Mouse (Mus musculus) adipocyte (in vitro differentiated cells): ENCODE results near the gene Olfr319.
"Not testable (repeated sequence)": the region's sequence is repeated elsewhere in the genome, so short reads cannot be mapped to it uniquely, and the experiment has no call there.

ENCODE experiments used
- DNase-seq: peaks from one replicate; pipeline ENCODE4 v3.0.0-alpha.2; 2016; ENCODE audit warnings: low spot score

The Olfr319 gene

GRCm38 (mm10) chr11:58698862-58699261, at the start of gene Olfr319:
Gene Olfr319 (plus strand): TSS chr11:58699162.
- DNase-seq: no peak

- DNase-seq: no peak
These were observed 43.8 kb upstream of the Olfr319 start for GRCm38 (mm10) chr11:58655151-58655550.

- no peak for DNase-seq
These were observed 40.4 kb upstream of the Olfr319 start, which contains the start of gene Olfr322 for GRCm38 (mm10) chr11:58658596-58658995. Gene Olfr322 (plus strand): TSS chr11:58658782.

- DNase-seq: no peak
These were observed 29.7 kb upstream of the Olfr319 start for GRCm38 (mm10) chr11:58669252-58669651.

- DNase-seq: no peak
These were observed 27.1 kb upstream of the Olfr319 start for GRCm38 (mm10) chr11:58671825-58672224.

GRCm38 (mm10) chr11:58680799-58681198, 18.2 kb upstream of the Olfr319 start, which contains the start of gene Olfr320:
Gene Olfr320 (plus strand): TSS chr11:58681099.
- DNase-seq: no peak

- DNase-seq: no peak
These were observed 10.1 kb downstream of the Olfr319 start for GRCm38 (mm10) chr11:58709086-58709485.

- DNase-seq: not testable (repeated sequence)
These were observed 18.8 kb downstream of the Olfr319 start for GRCm38 (mm10) chr11:58717723-58718122.

- DNase-seq: no peak
These were observed 20.7 kb downstream of the Olfr319 start for GRCm38 (mm10) chr11:58719701-58720100.

- DNase-seq: no peak
These were observed 25.0 kb downstream of the Olfr319 start, which contains the start of gene Olfr318 for GRCm38 (mm10) chr11:58723914-58724313. Gene Olfr318 (minus strand): TSS chr11:58724014.

- DNase-seq: not testable (repeated sequence)
These were observed 29.1 kb downstream of the Olfr319 start for GRCm38 (mm10) chr11:58727896-58728650.

- no peak for DNase-seq
These were observed 34.4 kb downstream of the Olfr319 start for GRCm38 (mm10) chr11:58733372-58733771.

- no peak for DNase-seq
These were observed 39.9 kb downstream of the Olfr319 start, which contains the start of gene Olfr317 for GRCm38 (mm10) chr11:58738792-58739262. Gene Olfr317 (minus strand): TSS chr11:58739212.

GRCm38 (mm10) chr11:58751096-58751495, 52.1 kb downstream of the Olfr319 start:
- not testable (repeated sequence) for DNase-seq

GRCm38 (mm10) chr11:58752434-58752833, 53.5 kb downstream of the Olfr319 start, which contains the start of gene Olfr316:
Gene Olfr316 (plus strand): TSS chr11:58752734.
- no peak for DNase-seq
